Mouse (Mus musculus): ENCODE data around the gene Spata25.

DNA sequence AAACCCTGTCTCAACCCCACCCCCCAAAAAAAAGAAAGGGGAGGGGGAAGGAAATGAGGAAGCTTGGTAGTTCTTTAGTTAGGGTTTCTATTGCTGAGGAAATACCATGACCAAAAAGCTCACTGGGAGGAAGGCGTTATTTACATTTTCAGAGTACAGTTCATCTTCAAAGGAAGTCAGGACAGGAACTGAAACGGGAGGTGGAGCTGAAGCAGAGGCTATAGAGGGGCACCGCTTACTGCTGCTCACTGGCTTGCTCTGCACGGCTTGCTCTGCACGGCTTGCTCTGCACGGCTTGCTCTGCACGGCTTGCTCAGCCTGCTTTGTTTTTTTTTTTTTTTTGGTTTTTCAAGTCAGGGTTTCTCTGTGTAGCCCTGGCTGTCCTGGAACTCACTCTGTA, 40.2 kb upstream of the Spata25 start:
- no peak for TF ChIP-seq CTCF (IDR thresholded peaks at IDR 0.05; ENCODE audit: control insufficient read depth, insufficient read depth, low read length)
- TF ChIP-seq POLR2A (IDR thresholded peaks at IDR 0.05; ENCODE audit: borderline replicate concordance, control insufficient read depth, low read depth, low read length), result peak; percentile 43; the same call in 1 of the 2 replicates

All from bone marrow, adult 2 months (tissue).